Mouse (Mus musculus) T-helper 17 cell (primary cell): ENCODE data around the gene Cdca3.

ENCODE experiments used
- in situ Hi-C, 2 experiments: fragments of 300-600 bp; cut with MboI, MseI; formaldehyde crosslinking; loops; 1 replicate in 1 of 2; 2 replicates in 1 of 2; pipeline ENCODE4 v1.15.1; 2025; ENCODE audit warnings: high pct_unique_total_duplicates in 2 of 2

Gene Cdca3

GRCm38 (mm10) chr6:124862406-124863124, 33.2 kb downstream of the Cdca3 start:
- in situ Hi-C loops: no loop called here

- in situ Hi-C loops: no loop called here
These were observed 33.8 kb downstream of the Cdca3 start for GRCm38 (mm10) chr6:124863125-124863657.

GRCm38 (mm10) chr6:124863658-124864298, 34.4 kb downstream of the Cdca3 start, which contains the start of gene Gpr162:
Gene Gpr162, minus strand, starts transcription at chr6:124863983.
- in situ Hi-C loops: no loop called here

- in situ Hi-C loops: no loop called here
These were observed 36.5 kb downstream of the Cdca3 start for GRCm38 (mm10) chr6:124865766-124866362.

GRCm38 (mm10) chr6:124866560-124866959, 37.2 kb downstream of the Cdca3 start:
- in situ Hi-C loops: no loop called here

DNA sequence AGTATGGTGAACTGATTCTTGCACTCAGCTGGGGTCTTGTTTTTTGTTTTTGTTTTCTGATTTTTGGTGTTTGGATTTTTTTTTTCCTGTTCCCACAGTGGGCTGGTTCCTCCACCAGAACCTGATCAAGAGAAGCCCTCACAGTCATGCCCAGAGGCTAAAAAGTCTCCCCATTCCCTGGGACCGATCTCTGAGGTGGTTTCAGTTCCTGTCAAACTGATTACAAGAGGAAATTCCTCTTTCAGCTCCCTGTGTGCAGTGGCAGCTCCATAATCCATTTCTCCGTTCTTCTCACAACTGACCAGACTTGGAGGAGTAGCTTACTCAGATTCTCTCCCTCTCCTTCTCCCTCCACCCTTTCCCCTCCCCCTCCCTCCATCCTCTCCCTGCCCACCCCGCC, 45.0 kb downstream of the Cdca3 start:
- in situ Hi-C loops: no loop called here

DNA sequence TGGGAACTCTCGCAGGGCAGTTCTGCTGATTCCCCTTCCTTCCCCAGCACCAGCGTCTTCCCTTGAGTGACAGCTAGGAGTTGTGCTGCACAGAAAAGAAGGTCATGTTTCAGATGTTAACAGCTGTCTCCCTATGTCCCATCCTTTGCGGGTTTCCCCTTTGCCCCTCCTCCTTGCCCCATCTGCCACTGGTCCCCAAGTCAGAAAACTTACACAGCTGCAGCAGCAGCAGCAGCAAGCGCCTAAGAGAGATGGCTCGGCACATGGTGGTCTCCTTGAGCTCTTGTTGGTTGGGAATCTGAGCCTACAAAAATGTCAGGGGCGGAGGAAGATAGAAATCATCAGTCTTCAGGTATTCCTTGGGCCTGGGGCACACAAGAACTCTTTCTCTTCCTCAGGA, 50.0 kb downstream of the Cdca3 start:
- in situ Hi-C loops: loop anchor here in 1 of 2 experiments (25.0 kb wide), 1 partner anchor 608 kb away; the partner anchor contains the start of gene Cd9

DNA sequence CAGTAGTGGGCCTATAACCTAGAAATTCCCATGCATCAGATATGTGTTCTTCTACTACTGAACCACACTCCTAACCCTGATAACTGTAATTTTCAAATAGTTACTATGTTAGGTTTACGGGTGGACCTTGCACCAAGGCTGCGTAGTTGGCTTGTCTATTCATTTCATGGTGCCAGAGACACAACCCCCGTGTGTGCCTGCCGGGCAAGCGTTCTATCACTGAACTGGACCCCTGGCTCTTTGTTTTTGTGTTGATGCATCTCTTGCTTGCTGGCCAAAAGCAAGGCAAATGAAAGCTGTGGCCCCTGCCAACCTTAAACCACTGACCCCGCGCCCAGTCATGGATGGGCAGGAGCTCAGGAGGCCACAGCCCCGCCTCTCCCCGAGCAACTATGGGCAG, 52.5 kb downstream of the Cdca3 start:
- in situ Hi-C loops: loop anchor here in 1 of 2 experiments (25.0 kb wide), 1 partner anchor 605 kb away; the partner anchor contains the start of gene Cd9
